Mouse (Mus musculus) Muller cell, postnatal 12 days (primary cell): ENCODE measurements at regions not wholly inside any gene's neighbourhood (a gene's known extent, or its start where the extent isn't known, plus 50 kb on each side); places are given as distances from the start of the nearest gene placed in this dataset.

Source experiments
- DNase-seq: peaks from one replicate; pipeline ENCODE4 v3.0.0-alpha.2; 2015; ENCODE audit errors: inconsistent ontology term

DNA sequence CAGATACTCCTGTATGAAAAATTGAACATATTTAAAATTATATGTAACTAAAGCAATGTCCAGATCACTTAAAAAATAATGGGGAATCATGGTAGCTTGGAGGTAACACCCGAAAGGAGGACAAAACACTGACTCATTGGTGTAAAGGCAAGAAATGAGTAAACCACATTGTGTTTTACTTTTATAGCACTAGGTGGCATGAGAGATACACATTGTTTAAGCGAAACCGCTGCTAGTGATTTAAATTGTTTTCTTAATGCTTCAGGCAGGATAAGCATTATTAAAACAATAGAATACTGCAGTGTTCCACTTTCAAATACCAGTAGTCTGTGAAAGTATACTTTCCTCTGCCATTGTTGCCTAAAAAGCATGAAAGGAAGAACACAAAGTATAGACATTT is 158.5 kb upstream of the 4930595M18Rik start:
- DNase-seq: peak; percentile 1
